Mouse (Mus musculus) heart, embryonic 16.5 days (tissue): ENCODE measurements around the gene Cog8. TPM values are rescaled to one million over a fixed set of nuclear protein-coding genes. Genes with fewer than 3 reads are reported as not detected.
A peak's percentile ranks its signal among the peaks of the same experiment; 100 is the strongest.
"Not testable (repeated sequence)": the region's sequence is repeated elsewhere in the genome, so short reads cannot be mapped to it uniquely, and the experiment has no call there.

Experiments used
- ATAC-seq: fragments of 200-750 bp; cut with Nextera tagmentation; replicated peaks from 2 replicates; pipeline ENCODE4 v1.8.0; 2017; ENCODE audit warnings: moderate number of reproducible peaks; ENCODE audit not compliant: insufficient read depth, low FRiP score; ENCODE audit errors: extremely low read depth
- H3K27ac ChIP-seq: fragments of 300-500 bp; sonication (generic); 2 replicates; pipeline ENCODE4 v1.5.1; 2014; ENCODE audit warnings: mild to moderate bottlenecking, low read length, control low read depth, moderate library complexity
- H3K27me3 ChIP-seq: fragments of 300-500 bp; sonication (generic); 2 replicates; pipeline ENCODE4 v1.6.1; 2014; ENCODE audit warnings: low read length, mixed read lengths; ENCODE audit not compliant: control insufficient read depth, insufficient read depth
- H3K36me3 ChIP-seq: fragments of 300-500 bp; sonication (generic); 2 replicates; pipeline ENCODE4 v1.6.1; 2014; ENCODE audit not compliant: control insufficient read depth, insufficient read depth
- H3K4me1 ChIP-seq: fragments of 300-500 bp; sonication (generic); 2 replicates; pipeline ENCODE4 v1.6.1; 2014; ENCODE audit warnings: low read length, mixed read lengths; ENCODE audit not compliant: control insufficient read depth, insufficient read depth
- H3K4me2 ChIP-seq: fragments of 300-500 bp; sonication (generic); 2 replicates; pipeline ENCODE4 v1.6.1; 2014; ENCODE audit warnings: low read depth, mild to moderate bottlenecking, control low read depth, low read length
- H3K4me3 ChIP-seq: fragments of 300-500 bp; sonication (generic); 2 replicates; pipeline ENCODE4 v1.5.1; 2014; ENCODE audit warnings: mild to moderate bottlenecking, control low read depth, low read length
- H3K9ac ChIP-seq: fragments of 300-500 bp; sonication (generic); 2 replicates; pipeline ENCODE4 v1.6.1; 2014; ENCODE audit warnings: low read length, control low read depth
- H3K9me3 ChIP-seq: fragments of 300-500 bp; sonication (generic); replicated peaks from 2 replicates; pipeline ENCODE4 v1.6.1; 2016; ENCODE audit warnings: low read length; ENCODE audit not compliant: control insufficient read depth
- WGBS: fragments of 180-500 bp; shearing (Covaris S2); extraction: QIAGEN DNeasy Blood & Tissue Kit; methylation state at CpG from one replicate; pipeline ENCODE4 v1.1.7; 2014; 5-methylcytosine and 5-hydroxymethylcytosine counted together
- polyA plus RNA-seq: library from polyadenylated mRNA; unstranded; fragments of >200 nt; fragmentation: Nextera tagmentation; extraction: Ambion mirVana; gene quantifications from 2 replicates; pipeline ENCODE4 v1.2.1, GENCODE M21; 2015

Cog8 gene
- polyA plus RNA-seq, 1 experiment from 2014 or later: 27.6 TPM

DNA sequence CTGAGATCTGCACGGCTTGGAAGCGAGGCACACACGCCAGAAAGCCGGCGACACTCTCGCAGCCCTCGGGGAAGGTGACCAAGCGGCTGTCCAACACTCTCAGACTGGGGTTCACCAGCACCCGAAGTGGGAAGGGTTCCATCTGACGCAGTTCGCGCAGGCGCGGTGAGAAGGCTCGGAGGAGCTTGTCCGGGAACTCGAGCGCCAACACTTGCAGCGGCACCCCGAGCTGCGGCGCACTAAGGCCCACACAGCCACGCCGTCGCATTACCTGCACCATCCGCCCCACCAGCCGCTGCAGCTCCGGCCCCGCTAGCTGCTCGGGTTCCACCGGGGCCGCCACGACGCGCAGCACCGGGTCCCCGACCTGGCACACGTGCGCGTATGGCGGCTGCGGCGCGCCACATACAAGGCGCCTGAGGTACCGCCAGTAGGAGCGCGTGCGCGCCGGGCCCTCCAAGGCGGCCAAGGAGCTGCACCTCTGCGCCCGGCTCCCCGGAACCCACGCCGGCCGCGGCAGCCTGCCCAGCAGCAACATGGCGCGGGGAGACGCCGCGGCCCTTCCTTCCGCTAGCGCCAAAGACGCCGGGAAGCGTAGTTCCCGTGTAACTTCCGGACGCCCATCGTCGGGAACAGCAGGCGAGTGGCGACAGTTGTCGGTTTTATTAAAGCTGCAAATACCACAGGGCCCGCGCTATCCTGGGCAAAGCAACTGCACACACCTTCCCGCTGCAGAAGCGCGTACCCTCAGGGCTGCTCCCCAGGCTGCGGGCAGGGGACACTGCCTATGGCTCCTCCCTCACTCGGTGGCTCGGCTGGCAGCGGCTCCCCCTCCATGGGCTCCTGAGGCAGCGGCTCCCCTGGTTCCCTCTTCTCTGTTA is 8.2 kb downstream of the Cog8 start, which contains the start of gene Pdf:
Pdf (minus strand) TSS at position 554 of the 881 bp plus-strand sequence.
- under 1% methylated on average over 87 of the region's 87 CpGs for WGBS
- Histone ChIP-seq H3K27ac (peak within 1 kb of the TSS; percentile 92), H3K9me3 (no peaks in the 10 kb centered on the region), H3K4me2 (peak within 1 kb of the TSS; percentile 93), H3K36me3 (peaks cover 70% of the 10 kb centered on the region), H3K9ac (peak within 1 kb of the TSS; percentile 87), H3K4me1 (peaks cover 19% of the 10 kb centered on the region), H3K4me3 (peak within 1 kb of the TSS; percentile 80), H3K27me3 (no peaks in the 10 kb centered on the region)
- ATAC-seq: peak; percentile 86

GRCm38 (mm10) chr8:107046976-107047375 is 9.5 kb downstream of the Cog8 start:
- 55% methylated on average over 5 of the region's 5 CpGs for WGBS
- H3K4me2 ChIP-seq: peak overlapping the region; percentile 93
- H3K9ac ChIP-seq: peak overlapping the region; percentile 25; the same call in 1 of the 2 replicates
- ATAC-seq: no peak
- H3K9me3 ChIP-seq: no peaks in the 10 kb centered on the region
- no peaks in the 10 kb centered on the region for H3K27me3 ChIP-seq
- 0 out of 2 replicates have a peak overlapping the region, but pooled peaks have one; percentile 92 for H3K27ac ChIP-seq
- H3K4me3 ChIP-seq: peak overlapping the region; percentile 80
- H3K36me3 ChIP-seq: peaks cover 67% of the 10 kb centered on the region
- peaks cover 19% of the 10 kb centered on the region for H3K4me1 ChIP-seq

- H3K36me3 ChIP-seq: peaks cover 69% of the 10 kb centered on the region
- no peak for ATAC-seq
- H3K4me1 ChIP-seq: peaks cover 19% of the 10 kb centered on the region
- no peak overlapping the region for H3K4me3 ChIP-seq
- no peak overlapping the region for H3K4me2 ChIP-seq
- H3K9ac ChIP-seq: no peak overlapping the region
- H3K27me3 ChIP-seq: no peaks in the 10 kb centered on the region
- 88% methylated on average over 6 of the region's 6 CpGs for WGBS
- no peak overlapping the region for H3K27ac ChIP-seq
- H3K9me3 ChIP-seq: no peaks in the 10 kb centered on the region
Measured at GRCm38 (mm10) chr8:107045478-107045877, 11.0 kb downstream of the Cog8 start.

- 70% methylated on average over 7 of the region's 7 CpGs for WGBS
- Histone ChIP-seq H3K27me3 (no peaks in the 10 kb centered on the region), H3K36me3 (peaks cover 60% of the 10 kb centered on the region), H3K4me2 (no peak overlapping the region), H3K9me3 (no peaks in the 10 kb centered on the region), H3K4me3 (no peak overlapping the region), H3K27ac (no peak overlapping the region), H3K4me1 (no peaks in the 10 kb centered on the region), H3K9ac (no peak overlapping the region)
- ATAC-seq: no peak
Measured at GRCm38 (mm10) chr8:107040632-107041031, 15.9 kb downstream of the Cog8 start.

DNA sequence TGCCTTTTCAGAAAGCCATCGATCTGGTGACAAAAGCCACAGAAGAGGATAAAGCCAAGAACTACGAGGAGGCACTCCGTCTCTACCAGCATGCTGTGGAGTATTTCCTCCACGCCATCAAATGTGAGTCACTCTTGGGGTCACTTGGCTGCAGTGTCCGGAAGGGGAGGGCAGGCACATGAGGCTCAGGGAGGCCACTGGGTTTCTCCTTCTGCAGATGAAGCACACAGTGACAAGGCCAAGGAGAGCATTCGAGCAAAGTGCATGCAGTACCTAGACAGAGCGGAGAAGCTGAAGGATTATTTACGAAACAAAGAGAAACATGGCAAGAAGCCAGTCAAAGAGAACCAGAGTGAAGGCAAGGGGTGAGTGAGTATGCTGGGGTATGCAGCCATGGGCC is 19.9 kb downstream of the Cog8 start:
- H3K4me2 ChIP-seq: no peak overlapping the region
- H3K9me3 ChIP-seq: no peaks in the 10 kb centered on the region
- H3K4me3 ChIP-seq: no peak overlapping the region
- ATAC-seq: no peak
- WGBS: 71% methylated on average over 8 of the region's 8 CpGs
- H3K27ac ChIP-seq: no peak overlapping the region
- no peak overlapping the region for H3K9ac ChIP-seq
- peaks cover 15% of the 10 kb centered on the region for H3K4me1 ChIP-seq
- H3K27me3 ChIP-seq: no peaks in the 10 kb centered on the region
- peaks cover 25% of the 10 kb centered on the region for H3K36me3 ChIP-seq

- ATAC-seq: no peak
- 88% methylated on average over 3 of the region's 3 CpGs for WGBS
- H3K9me3 ChIP-seq: no peaks in the 10 kb centered on the region
Measured at GRCm38 (mm10) chr8:107035641-107036040, 20.8 kb downstream of the Cog8 start.

DNA sequence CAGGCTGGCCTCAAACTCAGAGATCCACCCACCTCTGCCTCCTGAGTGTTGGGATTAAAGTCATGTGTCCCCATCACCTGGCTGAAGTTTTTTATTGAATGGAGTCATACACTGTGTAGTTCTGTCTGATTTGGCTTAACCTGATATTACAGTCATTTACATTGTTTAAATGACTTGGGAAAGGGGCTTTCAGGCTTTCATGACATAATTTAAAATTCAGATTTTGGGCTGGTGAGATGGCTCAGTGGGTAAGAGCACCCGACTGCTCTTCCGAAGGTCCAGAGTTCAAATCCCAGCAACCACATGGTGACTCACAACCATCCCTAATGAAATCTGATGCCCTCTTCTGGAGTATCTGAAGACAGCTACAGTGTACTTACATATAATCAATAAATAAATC is 22.9 kb downstream of the Cog8 start:
- H3K27ac ChIP-seq, H3K9me3 ChIP-seq, H3K4me2 ChIP-seq, H3K27me3 ChIP-seq, H3K36me3 ChIP-seq, ATAC-seq, H3K4me3 ChIP-seq, H3K9ac ChIP-seq: not testable (repeated sequence)
- WGBS: 93% methylated on average over 2 of the region's 2 CpGs
- H3K4me1 ChIP-seq: peaks cover 15% of the 10 kb centered on the region

More at GRCm38 (mm10) chr8:107035641-107036040, 20.8 kb downstream of the Cog8 start:
- no peak overlapping the region for H3K4me2 ChIP-seq
- peaks cover 15% of the 10 kb centered on the region for H3K4me1 ChIP-seq
- H3K27me3 ChIP-seq: no peaks in the 10 kb centered on the region
- H3K4me3 ChIP-seq: no peak overlapping the region
- no peak overlapping the region for H3K9ac ChIP-seq
- H3K36me3 ChIP-seq: peaks cover 16% of the 10 kb centered on the region
- H3K27ac ChIP-seq: no peak overlapping the region

- peak overlapping the region; percentile 96 for H3K9ac ChIP-seq
- peak overlapping the region; percentile 86 for H3K4me3 ChIP-seq
- H3K27ac ChIP-seq: peak overlapping the region; percentile 81
- H3K36me3 ChIP-seq: no peaks in the 10 kb centered on the region
- H3K4me2 ChIP-seq: peak overlapping the region; percentile 84
- WGBS: under 1% methylated on average over 40 of the region's 40 CpGs
- ATAC-seq: peak; percentile 50
- H3K9me3 ChIP-seq: no peaks in the 10 kb centered on the region; the same call in 1 of the 2 replicates
- H3K27me3 ChIP-seq: no peaks in the 10 kb centered on the region
- H3K4me1 ChIP-seq: peaks cover 15% of the 10 kb centered on the region
Measured at GRCm38 (mm10) chr8:107031577-107032090, 24.9 kb downstream of the Cog8 start.
